Mouse (Mus musculus) cerebellum, postnatal 25 days (tissue): ENCODE results near the gene Jaml.
"Not testable (repeated sequence)": the region's sequence is repeated elsewhere in the genome, so short reads cannot be mapped to it uniquely, and the experiment has no call there.

Experiments
- DNase-seq, 2 experiments: peaks; one replicate each; pipeline ENCODE4 v3.0.0; 2021; ENCODE audit warnings: mixed read lengths in 2 of 2

Gene Jaml

GRCm38 (mm10) chr9:45079011-45079410, at the start of gene Jaml:
TSS of gene Jaml (plus strand) at chr9:45079183.
- DNase-seq = no peak

- no peak for DNase-seq
Observed at GRCm38 (mm10) chr9:45030341-45030740, 48.6 kb upstream of the Jaml start.

GRCm38 (mm10) chr9:45032261-45032660, 46.7 kb upstream of the Jaml start:
- no peak for DNase-seq

GRCm38 (mm10) chr9:45034526-45034925, 44.5 kb upstream of the Jaml start:
- DNase-seq = no peak

- not testable (repeated sequence) for DNase-seq
Observed at GRCm38 (mm10) chr9:45037803-45038202, 41.2 kb upstream of the Jaml start.

- DNase-seq = no peak
Observed at GRCm38 (mm10) chr9:45039499-45039898, 39.5 kb upstream of the Jaml start, which contains the start of gene Mpzl2. TSS of gene Mpzl2 (plus strand) at chr9:45039799.

- no peak for DNase-seq
Observed at GRCm38 (mm10) chr9:45040066-45040845, 38.7 kb upstream of the Jaml start.

GRCm38 (mm10) chr9:45041131-45041838, 37.7 kb upstream of the Jaml start:
- DNase-seq = no peak

GRCm38 (mm10) chr9:45042056-45042720, 36.8 kb upstream of the Jaml start:
- peak; percentile 17 to 34 for DNase-seq

GRCm38 (mm10) chr9:45042947-45043346, 36.0 kb upstream of the Jaml start:
- peak in 1 of 2 experiments; percentile 14 for DNase-seq

- DNase-seq = no peak
Observed at GRCm38 (mm10) chr9:45046973-45047372, 32.0 kb upstream of the Jaml start.

GRCm38 (mm10) chr9:45048511-45048910, 30.5 kb upstream of the Jaml start:
- peak; percentile 21 to 47 for DNase-seq

GRCm38 (mm10) chr9:45049731-45050130, 29.3 kb upstream of the Jaml start:
- no peak for DNase-seq

GRCm38 (mm10) chr9:45050301-45050700, 28.7 kb upstream of the Jaml start:
- DNase-seq = no peak

- peak; percentile 93 to 94 for DNase-seq
Observed at GRCm38 (mm10) chr9:45055082-45055713, 23.8 kb upstream of the Jaml start, which contains the start of gene Mpzl3. TSS of gene Mpzl3 (plus strand) at chr9:45055186.

GRCm38 (mm10) chr9:45058304-45058940, 20.6 kb upstream of the Jaml start:
- no peak for DNase-seq

GRCm38 (mm10) chr9:45060151-45060550, 18.8 kb upstream of the Jaml start:
- peak in 1 of 2 experiments; percentile 42 for DNase-seq

- DNase-seq = no peak
Observed at GRCm38 (mm10) chr9:45062677-45063076, 16.3 kb upstream of the Jaml start.

- DNase-seq = no peak
Observed at GRCm38 (mm10) chr9:45064421-45064820, 14.6 kb upstream of the Jaml start.

- no peak for DNase-seq
Observed at GRCm38 (mm10) chr9:45066735-45067134, 12.2 kb upstream of the Jaml start.

- DNase-seq = no peak
Observed at GRCm38 (mm10) chr9:45071800-45072199, 7.2 kb upstream of the Jaml start.

GRCm38 (mm10) chr9:45077859-45078258, 1.1 kb upstream of the Jaml start:
- no peak for DNase-seq
